Mouse (Mus musculus) spleen, adult 2 months (tissue): Measurements from ENCODE around the gene 9930111J21Rik1.
"Not testable (repeated sequence)": the region's sequence is repeated elsewhere in the genome, so short reads cannot be mapped to it uniquely, and the experiment has no call there.

Source experiments
- CTCF ChIP-seq: fragments of 200-500 bp; IDR thresholded peaks from 2 replicates; pipeline ENCODE4 v1.5.1; 2011; ENCODE audit warnings: mild to moderate bottlenecking, inconsistent platforms; ENCODE audit not compliant: insufficient read depth, insufficient read length, insufficient replicate concordance; ENCODE audit errors: extremely low read depth
- POLR2A ChIP-seq: fragments of 200-500 bp; IDR thresholded peaks from 2 replicates; pipeline ENCODE4 v1.6.1; 2011; ENCODE audit warnings: low read depth, low read length, inconsistent platforms

- TF ChIP-seq CTCF, POLR2A: not testable (repeated sequence)
Measured at GRCm38 (mm10) chr11:48988219-48988618, 9.0 kb upstream of the 9930111J21Rik1 start.
